Mouse (Mus musculus) right cerebral cortex, adult 2 months (tissue): Measurements from ENCODE around the gene Cdk11b.
A peak's percentile ranks its signal among the peaks of the same experiment; 100 is the strongest.
"Not testable (repeated sequence)": the region's sequence is repeated elsewhere in the genome, so short reads cannot be mapped to it uniquely, and the experiment has no call there.

Experiments used
- DNase-seq, 2 experiments: peaks; one replicate each; pipeline ENCODE4 v3.0.0; 2021 to 2022; ENCODE audit warnings: low spot score in 2 of 2

Gene Cdk11b

GRCm38 (mm10) chr4:155668689-155669597, 44.3 kb downstream of the Cdk11b start, which contains the start of gene Mib2:
Mib2 (minus strand) TSS chr4:155669198.
- DNase-seq = peak; percentile 98 to 99

GRCm38 (mm10) chr4:155669598-155670075, 45.0 kb downstream of the Cdk11b start:
- DNase-seq = no peak

- not testable (repeated sequence) for DNase-seq
Observed at GRCm38 (mm10) chr4:155670236-155670635, 45.6 kb downstream of the Cdk11b start.

DNA sequence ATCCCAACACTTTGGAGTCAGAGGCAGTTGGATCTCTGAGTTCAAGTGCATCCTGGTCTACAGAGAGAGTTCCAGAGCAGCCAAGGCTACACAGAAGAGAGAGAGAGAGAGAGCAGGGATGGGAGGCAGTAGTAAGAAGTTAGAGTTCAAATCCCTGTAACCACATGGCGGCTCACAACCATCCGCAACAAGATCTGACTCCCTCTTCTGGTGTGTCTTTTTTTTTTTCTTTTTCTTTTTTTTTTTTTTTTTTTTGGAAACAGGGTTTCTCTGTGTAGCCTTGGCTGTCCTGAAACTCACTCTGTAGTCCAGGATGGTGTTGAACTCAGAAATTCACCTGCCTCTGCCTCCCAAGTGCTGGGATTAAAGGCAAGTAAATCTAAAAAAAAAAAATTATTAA, 47.4 kb downstream of the Cdk11b start:
- no peak for DNase-seq

DNA sequence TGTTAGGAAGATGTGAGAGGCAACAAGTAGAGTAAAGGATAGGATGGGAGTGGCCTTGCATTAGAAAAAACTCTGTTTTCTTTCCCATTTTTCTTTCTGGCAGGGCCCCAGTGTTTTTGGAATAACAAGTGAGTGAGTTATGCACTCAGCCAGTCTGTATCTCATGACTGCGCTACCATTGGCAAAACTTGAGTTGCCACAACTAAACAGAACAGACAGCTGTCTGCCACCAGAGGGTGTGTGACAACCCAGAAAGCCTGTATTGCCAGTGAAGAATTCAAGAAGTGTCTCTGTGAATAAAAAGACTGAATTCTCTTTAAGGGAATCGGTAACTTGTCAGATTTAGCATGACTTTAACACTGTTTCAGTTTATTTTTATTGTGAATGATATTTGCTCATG, 51.3 kb downstream of the Cdk11b start:
- DNase-seq = no peak

- DNase-seq = not testable (repeated sequence)
Observed at GRCm38 (mm10) chr4:155683670-155684277, 59.1 kb downstream of the Cdk11b start.

DNA sequence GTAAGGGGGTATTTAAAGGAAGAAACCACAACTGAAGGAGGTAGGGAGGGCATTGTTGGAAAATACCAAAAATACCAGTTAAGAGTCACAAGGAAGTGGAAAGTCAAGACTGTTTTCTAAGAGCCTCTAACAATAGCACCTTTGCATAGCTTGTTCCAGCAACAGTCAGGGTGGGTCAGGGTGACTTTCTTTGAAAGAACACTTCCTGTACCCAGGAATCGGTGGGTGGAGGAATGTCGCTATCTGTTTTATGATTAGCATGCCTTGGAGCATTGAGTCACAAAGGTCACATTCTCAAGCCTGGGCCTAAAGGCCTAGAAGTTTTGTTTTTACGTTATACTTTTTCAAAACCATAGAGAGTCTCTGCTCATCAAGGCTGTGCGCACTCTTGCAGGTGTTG, 63.1 kb downstream of the Cdk11b start:
- not testable (repeated sequence) for DNase-seq

GRCm38 (mm10) chr4:155690571-155691375, 66.1 kb downstream of the Cdk11b start:
- peak in 1 of 2 experiments; percentile 19 for DNase-seq

DNA sequence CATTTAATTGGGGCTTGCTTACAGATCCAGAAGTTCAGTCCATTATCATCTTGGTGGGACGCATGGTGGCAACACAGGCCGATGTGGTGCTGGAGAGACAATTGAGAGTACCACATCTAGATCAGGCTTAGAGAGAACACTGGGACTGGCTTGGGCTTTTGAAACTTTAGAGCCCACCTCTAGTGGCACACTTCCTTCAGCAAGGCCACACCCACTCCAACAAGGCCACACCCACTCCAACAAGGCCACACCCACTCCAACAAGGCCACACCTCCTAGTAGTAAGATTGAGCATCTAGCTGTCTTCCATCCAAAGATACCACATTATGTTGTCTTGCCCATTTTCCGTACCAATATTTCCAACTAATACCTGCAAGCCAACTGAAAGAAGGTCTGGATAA, 67.8 kb downstream of the Cdk11b start:
- no peak for DNase-seq

DNA sequence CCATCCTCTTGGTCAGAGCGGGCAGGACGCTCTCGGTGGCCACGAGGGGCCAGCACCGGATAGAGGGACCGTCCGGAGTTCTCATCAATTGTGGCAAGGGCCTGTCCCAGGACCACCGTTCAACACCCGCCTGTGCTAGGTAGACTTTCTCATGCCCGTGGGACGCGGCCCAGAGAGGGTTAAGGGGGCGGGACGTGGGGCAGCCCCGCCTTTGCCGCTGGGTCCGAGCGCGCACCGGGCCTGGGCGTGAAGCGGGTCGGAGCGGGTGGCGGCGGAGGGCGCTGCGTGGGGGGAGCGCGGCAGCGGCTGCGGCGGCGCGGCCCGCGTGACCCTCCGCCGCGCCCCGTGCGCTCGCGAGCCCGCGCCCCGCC, 69.4 kb downstream of the Cdk11b start, which contains the start of gene Fndc10:
Gene Fndc10, plus strand, starts transcription at position 232 of the 371 bp plus-strand sequence.
- DNase-seq = peak; percentile 75 to 76

- DNase-seq = peak; percentile 74 to 85
Observed at GRCm38 (mm10) chr4:155694482-155695401, 70.1 kb downstream of the Cdk11b start.

DNA sequence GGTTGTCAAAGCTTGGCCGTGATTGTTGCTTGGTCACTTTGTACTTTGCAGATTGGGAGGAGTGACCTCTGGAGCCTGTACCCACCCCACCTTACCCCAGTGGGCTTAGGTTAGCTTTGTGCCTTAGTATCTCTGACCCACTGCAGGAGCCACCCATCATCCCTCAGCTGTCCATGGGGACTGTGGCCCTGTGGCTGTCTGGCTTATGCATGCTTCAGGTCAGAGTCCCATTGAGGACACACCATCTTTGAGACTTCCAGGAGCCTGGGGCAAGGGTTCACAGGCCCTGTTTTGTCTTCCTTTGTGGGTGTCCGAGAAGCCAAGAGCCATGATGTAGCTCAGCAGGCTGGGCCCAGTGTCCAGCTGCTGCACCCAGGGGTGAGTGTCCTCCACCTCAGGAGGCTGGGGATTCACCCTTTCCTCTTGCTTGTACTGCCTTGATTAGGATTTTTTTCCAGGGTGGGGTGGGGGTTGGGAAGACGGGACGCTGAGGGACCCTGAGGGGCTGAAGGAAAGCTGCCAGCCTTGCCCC, 70.9 kb downstream of the Cdk11b start:
- DNase-seq = no peak

GRCm38 (mm10) chr4:155696261-155697255, 71.9 kb downstream of the Cdk11b start:
- DNase-seq = peak in 1 of 2 experiments; percentile 26
